Mouse (Mus musculus) C2C12 (cell line): ENCODE data around the gene Aimp1.

Experiments used
- CTCF ChIP-seq: IDR thresholded peaks from one replicate; pipeline ENCODE4 v1.5.1; 2011; ENCODE audit not compliant: control insufficient read depth, insufficient read depth, insufficient read length
- MAX ChIP-seq: IDR thresholded peaks from one replicate; pipeline ENCODE4 v1.6.1; 2011; ENCODE audit warnings: mild to moderate bottlenecking, control low read depth
- MYOD1 ChIP-seq: IDR thresholded peaks from one replicate; pipeline ENCODE4 v1.6.1; 2011; ENCODE audit warnings: low read depth; ENCODE audit not compliant: control insufficient read depth, insufficient read length
- MYOG ChIP-seq: IDR thresholded peaks from one replicate; pipeline ENCODE4 v1.6.1; 2011; ENCODE audit not compliant: control insufficient read depth, insufficient read length; ENCODE audit errors: extremely low read depth
- USF1 ChIP-seq: IDR thresholded peaks from one replicate; pipeline ENCODE4 v1.6.1; 2011; ENCODE audit warnings: low read depth, mild to moderate bottlenecking, control low read depth, moderate library complexity

GRCm38 (mm10) chr3:132655955-132656354, 28.2 kb downstream of the Aimp1 start:
- TF ChIP-seq MYOD1, result no peak
- TF ChIP-seq CTCF, result no peak
- no peak for TF ChIP-seq MYOG
- no peak for TF ChIP-seq MAX
- TF ChIP-seq USF1, result no peak
